Mouse (Mus musculus): ENCODE data around the gene Stum.
"Not testable (repeated sequence)": the region's sequence is repeated elsewhere in the genome, so short reads cannot be mapped to it uniquely, and the experiment has no call there.

The Stum gene

DNA sequence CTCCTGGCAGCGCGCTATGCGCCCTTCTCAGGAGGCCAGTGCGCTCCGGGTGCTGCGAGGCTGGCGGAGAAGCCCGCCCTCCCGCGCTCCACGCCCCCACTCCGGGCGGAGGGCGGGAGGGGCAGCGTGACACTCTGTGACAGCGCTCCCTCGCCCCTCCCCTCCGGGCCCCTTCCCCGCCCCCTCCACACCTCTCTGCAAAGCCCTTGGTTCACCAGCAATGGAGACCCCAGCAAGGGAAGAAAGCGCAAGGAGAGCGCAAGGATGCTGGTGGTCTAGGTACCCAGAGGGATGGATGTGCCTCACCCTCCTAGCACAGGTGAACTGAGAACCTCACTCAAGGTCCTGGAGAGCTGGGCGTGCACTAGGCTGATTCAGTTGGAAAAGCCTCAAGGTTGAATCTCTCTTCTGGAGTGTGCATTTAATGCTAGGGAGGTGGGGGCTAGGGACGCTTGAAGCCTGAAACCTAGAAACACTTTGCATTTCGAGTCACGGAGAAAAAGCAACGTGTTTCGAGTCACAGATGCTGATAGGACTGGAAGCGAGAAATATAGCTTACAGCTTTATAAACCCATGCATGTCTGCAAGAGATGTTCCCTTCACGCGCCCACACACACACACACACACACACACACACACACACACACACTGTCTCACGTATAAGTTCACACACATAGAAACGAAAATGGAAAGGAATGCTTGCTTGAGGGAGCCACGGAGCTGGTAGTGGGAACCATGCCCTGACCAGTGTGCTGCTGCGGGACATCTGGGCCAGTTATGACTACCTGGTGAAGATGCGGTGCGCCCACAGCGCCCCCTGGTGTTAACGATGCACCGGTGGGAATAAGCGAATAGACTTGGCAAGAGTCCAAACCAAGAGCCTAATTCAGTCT, at the start of gene Stum:
Gene Stum (minus strand): TSS at position 106 of the 893 bp plus-strand sequence.
- peak; percentile 72 to 79 for DNase-seq (ENCODE audit: low spot score in 2 of 2)

DNA sequence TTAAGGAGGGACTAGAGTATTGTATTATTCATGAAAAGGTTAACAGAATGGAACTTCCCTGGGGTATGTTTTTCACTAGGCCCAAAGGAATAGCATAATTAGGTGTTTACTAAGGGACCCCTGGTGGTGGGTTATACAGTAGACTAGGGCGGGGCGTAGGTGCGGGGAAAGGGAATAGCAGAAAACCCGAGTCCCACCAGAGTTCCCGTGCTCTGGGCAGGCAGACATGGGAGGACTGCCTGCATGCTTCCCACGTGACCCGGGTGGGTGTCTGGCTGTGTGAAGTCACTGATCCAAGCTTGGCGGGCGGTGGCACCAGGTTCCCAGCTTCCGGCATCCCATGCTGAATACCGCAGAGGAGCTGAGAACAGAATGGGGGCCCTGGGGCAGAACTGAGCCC, 49.4 kb upstream of the Stum start:
- no peak for DNase-seq (ENCODE audit: low spot score in 2 of 2)

DNA sequence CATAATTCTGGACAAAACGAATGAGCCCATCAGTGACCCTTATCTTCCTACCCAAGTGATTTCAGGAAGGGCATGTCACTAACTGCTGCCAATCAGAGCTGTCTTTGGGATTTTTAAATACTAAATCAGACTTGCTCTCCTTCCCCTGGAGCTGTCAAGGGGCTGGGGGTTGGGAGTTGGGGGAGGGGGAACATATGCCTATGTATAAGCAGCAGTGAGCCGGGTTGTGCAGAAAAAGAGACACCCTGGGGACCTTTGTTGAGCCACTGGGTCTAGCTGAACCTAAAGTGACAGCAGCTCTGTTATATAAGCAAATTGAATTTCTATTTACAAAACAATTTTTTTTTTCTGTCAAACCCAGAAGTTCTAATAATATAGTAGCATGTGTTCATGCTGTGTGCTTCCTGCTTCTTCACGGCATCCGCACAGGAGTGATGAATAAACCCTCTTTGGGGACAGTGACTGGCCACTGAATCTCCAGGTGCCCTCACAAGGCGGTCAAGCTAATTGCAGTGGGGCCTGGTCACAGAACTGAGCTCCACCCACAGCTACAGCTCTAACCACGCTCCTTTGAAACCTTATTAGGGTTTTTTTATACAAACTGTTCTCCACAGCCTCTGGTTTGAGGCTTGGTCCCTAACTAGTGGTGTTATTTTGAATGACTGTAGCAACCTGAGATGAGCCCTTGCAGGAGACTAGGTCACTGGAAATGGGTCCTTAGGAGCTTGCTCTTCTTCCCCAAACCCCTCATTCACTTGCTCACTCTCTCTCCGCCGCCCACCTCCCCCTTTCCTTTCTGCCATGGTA, 47.4 kb upstream of the Stum start:
- no peak for DNase-seq (ENCODE audit: low spot score in 2 of 2)

DNA sequence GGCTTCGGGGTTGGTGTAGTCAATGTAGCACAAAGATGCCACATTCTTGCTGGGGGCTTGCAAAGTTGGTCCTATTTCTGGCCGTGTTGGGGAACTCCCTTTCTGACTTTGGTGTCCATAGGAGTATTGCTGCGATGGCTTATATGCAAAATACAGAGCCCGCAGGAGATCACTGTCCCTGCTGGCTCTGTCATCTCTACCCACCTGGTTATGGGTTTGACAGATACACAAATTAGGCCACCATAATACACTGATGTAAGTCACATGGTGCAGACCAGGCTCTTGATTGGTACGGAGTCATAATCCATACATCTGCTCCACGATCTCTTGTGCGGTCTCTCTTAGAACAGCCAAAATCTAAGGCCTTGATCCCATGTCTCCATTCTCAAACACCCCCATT, 46.5 kb upstream of the Stum start:
- DNase-seq (ENCODE audit: low spot score in 2 of 2): no peak

DNA sequence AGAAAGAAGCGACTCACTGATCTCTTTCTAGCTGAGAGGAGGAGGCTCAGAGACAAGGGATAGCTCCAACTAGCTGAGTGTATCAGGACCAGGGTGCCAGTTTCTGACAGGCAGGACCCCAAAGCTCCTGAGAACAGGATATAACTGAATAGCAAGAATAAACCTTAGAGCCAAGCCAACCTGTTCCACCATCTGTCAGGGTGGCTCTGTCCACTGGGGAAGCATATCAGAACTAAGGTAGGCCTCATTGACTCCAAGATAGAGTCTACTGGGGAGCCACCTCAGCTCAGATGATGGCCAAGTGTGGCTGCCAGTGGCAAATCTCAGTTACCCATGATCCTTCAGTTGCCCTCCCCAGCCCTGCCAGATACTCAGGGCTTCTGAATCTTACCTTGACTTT, 42.0 kb upstream of the Stum start:
- no peak for DNase-seq (ENCODE audit: low spot score in 2 of 2)

DNA sequence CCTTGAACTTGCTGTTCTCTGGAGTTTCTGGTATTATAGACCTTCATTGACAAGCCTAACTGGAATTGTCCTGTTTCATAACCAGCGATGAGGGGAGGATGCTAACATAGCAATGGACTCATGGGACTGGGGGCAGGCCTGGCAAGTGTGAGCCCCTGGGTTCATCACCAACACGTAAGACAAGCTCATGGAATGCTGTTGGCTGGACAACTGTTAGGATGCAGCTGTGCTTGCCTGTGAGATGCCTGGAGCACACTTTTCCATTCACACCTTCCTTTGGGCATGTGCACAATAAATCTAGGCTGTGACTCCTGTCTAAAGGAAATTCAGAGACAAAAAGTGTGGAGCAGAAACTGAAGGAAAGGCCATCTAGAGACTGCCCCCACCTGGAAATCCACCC, 40.0 kb upstream of the Stum start:
- no peak for DNase-seq (ENCODE audit: low spot score in 2 of 2)

DNA sequence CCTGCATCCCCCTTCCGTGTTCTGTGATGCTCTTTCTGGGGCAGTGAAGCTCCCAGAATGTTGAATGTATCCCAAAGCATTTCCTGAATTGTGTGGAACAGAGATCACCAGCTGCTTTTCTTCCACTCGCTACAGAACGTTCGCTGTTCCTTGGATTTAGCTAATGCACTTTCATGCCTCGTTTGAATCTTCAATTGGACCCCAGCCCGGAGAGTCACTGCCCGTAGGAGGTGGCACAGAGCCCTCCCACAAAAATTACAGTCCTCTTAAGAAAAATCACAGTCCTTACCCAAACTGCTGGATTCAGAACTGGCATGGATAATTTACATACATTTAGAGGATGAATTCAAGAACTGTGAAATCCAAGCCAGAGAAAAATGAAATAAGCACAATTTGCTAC, 36.9 kb upstream of the Stum start:
- DNase-seq (ENCODE audit: low spot score in 2 of 2): peak; percentile 77 to 83

DNA sequence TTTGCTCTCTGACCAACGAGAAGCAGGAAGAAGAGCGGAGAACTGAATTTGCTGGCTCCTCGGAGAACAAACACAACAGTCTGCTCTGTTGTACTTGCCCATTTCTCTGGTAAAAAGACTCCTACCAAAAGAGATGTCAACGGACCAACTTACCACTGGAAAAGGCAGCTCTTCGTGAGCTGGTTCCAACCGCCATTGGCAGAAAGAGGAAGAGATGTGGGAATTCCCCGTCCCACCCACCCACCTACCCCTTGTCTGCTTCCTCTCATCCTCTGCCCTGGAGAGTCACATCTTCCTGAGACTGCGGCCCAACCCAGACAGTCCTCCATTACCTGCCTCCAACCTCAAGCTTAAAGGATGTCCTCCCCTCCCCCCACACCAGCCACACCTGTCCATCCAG, 36.2 kb upstream of the Stum start:
- DNase-seq (ENCODE audit: low spot score in 2 of 2): no peak

DNA sequence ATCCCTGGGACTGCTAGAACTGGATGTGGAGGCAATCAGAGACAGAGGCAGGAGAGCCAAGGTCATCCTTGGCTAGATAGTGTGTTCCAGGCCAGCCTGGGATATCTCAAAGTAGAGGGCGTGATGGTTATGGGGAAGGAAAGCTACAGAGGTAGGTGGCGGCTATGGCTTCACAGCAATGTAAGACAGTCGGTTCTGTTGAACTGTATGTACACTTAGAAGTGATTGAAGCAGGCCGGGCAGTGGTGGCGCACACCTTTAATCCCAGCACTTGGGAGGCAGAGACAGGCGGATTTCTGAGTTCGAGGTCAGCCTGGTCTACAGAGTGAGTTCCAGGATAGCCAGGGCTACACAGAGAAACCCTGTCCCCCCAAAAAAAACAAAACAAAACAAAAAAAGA, 35.6 kb upstream of the Stum start:
- not testable (repeated sequence) for DNase-seq (ENCODE audit: low spot score in 2 of 2)

DNA sequence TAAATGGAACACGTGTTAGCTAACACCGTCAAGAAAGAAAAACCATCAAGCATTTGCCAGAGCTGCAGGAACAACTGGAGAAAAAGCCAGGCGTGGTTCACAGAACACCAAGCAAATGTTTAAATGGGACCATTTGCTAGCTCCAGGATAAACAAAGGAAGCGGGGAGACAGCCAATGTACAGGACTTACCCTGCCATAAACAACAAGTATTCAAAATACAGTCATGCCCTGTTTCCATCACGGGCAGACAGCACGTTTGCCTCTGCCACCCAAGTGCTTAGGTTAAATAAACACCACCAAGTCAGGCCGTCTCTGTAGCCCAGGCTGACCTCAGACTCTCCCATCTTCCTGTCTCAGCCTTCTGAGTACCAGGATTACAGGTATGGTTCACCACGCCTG, 35.1 kb upstream of the Stum start:
- DNase-seq (ENCODE audit: low spot score in 2 of 2): no peak

DNA sequence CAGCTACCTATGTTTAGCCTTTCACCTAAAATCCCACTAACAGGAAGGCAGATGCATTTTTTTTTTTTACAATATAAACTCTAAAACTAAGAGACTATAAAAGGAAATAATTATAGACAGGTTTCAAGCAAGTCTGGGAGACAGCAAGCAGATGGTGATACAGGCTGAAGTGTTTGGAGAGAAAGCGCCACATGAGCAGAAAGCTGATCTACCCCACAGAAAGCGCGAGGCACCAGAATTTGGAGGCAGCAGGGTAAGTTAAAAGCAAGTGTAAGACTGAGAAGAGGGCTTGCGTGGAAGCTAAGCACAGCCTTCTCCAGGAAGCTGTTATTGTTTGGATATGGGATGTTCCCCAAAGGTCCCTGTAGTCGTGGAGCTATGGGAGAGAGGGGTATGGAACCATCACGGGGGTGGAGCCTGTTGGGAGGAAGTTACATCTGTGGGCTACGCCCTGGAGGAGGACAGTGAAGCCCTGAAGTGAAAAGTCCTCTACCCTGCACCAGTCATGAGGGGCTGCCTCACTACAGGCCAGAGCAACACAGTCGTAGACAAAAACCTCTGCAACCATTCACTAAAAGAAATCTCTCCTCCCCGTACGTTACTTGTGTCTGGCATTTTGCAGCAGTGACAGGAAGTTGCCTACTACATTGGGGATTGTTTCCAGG, 34.2 kb upstream of the Stum start:
- no peak for DNase-seq (ENCODE audit: low spot score in 2 of 2)

DNA sequence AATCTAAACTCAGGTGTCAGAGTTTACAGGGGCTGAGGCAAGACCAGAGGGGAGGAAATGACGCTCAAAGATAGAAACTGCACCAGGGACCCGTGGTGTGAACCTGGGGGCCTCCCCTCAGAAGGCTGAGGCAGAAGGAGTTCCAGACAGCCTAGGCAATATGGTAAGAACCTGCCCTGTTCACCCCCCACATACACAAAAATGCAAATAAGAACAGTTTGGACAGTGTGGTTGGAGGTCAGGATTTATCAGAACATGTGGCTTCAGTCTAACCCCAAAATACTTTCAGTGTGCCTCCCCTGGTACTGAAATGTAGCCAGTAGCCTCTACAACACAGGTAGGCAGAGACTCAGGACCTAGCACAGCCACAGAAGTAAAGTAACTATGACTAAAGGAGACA, 30.8 kb upstream of the Stum start:
- no peak for DNase-seq (ENCODE audit: low spot score in 2 of 2)

DNA sequence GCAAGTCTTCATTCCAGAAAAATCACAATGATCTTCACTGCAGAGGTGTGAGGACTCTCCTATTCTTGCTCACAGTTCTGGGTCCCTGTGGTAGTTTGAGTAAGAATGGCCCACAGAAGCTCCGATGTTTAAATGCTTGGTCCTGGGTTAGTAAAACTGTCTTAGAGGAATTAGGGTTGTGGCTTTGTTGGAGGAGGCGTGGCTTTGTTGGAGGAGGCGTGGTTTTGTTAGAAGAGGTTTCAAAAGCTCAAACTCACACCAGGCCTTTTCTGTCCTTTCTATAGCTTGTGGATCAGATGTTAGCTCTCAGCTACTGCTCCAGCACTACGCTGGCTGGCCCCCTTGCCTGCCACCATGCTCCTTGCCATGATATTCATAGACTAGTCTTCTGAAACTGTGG, 27.6 kb upstream of the Stum start:
- DNase-seq (ENCODE audit: low spot score in 2 of 2): no peak

DNA sequence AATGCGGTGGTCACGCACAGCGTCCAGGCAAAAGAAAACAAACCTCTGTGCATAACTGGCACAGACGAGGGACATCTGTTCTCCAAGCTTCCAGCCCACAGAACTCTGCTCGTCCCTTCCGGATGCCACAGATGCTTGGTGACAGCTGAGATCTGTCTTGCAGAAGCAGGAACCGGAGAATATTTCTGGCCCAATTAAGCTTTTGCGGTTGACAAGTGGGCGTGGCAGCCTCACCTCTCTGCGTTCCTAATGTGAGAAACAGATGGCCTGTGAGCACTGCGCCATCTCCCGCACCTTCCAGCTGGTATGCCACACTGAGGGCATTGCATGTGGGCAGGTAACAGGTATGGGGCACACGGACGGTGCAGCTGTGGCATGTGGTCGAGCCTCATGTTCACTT, 27.1 kb upstream of the Stum start:
- peak; percentile 79 to 80 for DNase-seq (ENCODE audit: low spot score in 2 of 2)

DNA sequence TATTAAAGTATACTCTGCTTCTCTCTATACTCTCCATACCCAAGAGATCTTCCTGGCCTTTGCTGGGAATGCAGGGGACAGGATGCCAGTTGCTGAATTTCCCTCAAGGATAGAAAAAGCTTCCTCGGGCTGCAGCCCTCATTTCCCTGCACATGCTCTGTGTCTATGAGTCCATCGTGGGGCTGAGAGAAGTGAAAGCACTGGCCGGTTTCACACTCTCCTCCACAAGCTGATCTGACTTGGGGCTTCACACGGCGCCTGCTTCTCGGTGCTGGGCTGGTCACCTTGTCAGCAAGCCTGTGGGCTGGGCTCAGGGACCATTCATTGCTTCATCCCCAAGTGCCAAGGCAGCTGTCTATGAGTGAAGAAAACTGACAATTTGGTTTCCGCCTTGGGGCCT, 25.4 kb upstream of the Stum start:
- DNase-seq (ENCODE audit: low spot score in 2 of 2): no peak

DNA sequence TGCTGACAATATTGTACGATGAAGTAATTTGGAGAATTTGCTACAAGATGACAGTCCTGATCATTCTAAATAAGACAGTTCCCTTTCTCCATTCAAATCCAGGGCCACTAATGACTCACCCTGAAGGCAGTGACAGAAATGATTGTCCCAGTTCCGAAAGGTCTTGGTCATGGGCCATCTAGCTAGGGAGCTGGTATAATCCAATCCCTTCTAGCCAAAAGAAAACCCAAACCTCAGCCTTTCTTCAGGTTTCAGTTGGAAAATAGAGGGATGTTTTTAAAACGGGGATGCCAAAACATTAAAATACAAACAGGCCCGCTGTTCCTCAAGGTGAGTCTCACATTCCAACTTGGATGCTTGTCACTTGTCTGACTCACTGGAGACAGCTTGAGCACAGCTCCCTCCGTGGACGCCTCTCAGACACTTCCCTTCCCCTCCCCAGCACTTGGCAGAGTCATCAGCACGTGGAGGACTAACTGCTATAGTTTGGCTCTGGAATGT, 24.0 kb upstream of the Stum start:
- peak; percentile 69 to 74 for DNase-seq (ENCODE audit: low spot score in 2 of 2)

DNA sequence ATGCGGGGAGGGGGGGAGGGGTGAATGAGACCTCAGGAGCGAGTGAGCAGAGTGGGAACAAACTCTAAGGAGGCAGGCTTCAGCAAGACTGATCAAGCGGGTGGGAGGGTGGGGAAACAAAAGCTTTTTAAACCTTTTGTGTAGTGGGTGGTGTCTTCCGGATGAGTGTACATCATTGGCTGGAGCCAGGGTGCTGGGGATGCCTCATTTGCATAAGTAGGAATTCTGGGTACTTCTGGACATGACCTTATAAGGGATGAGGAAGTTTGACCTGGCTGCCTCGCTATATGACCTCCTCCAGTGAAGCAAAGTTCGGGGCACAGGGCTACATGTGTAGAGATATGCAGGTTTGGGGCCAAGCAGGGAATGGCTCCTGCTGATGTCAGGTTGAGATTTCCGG, 23.0 kb upstream of the Stum start:
- no peak for DNase-seq (ENCODE audit: low spot score in 2 of 2)

DNA sequence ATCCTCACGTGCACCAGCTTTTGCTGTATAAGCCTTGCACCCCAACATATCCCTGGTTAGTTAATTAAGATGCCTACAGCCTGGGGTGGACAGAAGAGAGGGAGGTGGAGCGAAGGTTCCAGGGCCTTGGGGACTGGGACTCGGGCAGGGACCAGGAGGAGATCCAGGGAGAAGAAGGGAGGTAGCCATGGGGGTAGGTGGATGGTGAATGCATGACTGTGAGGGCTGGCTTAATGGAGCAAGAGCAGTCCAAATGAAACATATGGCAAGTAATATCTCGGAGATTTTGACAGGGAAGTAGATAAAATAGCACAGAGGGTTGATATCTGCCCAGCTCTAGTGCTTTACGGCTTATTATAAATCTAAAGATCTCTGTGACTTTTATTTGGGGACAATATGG, 21.6 kb upstream of the Stum start:
- DNase-seq (ENCODE audit: low spot score in 2 of 2): no peak

DNA sequence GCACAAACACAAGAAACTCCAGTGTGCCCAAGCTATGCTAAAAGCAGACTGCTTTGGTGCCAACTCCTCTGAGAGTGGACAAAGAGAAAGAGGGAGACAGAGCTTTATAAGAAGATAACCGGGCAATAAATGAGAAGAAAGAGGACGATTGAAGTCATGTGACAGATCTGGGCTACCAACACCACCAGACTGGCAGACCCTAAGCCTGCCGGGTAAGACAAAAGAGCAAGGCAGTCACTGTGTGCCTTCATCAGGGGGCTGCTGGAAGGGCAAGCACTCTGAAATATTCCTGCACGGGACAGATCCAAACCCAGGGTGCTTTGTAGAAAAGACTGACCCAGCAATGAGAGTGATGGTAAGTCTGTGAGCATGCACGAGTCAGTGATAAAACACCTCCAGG, 20.2 kb upstream of the Stum start:
- no peak for DNase-seq (ENCODE audit: low spot score in 2 of 2)

DNA sequence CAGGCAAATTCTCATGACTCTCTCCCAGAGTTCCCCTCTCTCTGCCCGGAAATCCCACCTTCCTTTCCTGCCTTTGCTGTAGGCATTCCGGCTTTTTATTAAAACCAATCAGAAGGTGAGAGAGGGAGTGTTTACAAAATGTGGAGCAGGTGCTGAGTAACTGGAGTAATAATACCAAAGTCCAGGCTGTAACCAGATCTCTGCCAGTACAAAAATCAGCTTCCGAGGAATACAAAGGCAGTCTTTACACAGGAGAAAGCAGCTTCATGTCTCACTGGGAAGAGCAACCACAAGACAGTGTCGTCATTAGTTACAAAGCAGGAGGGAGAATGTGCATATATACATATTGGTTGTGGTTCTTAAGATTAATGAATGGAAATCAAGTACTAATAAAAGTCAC, 19.3 kb upstream of the Stum start:
- DNase-seq (ENCODE audit: low spot score in 2 of 2): no peak

DNA sequence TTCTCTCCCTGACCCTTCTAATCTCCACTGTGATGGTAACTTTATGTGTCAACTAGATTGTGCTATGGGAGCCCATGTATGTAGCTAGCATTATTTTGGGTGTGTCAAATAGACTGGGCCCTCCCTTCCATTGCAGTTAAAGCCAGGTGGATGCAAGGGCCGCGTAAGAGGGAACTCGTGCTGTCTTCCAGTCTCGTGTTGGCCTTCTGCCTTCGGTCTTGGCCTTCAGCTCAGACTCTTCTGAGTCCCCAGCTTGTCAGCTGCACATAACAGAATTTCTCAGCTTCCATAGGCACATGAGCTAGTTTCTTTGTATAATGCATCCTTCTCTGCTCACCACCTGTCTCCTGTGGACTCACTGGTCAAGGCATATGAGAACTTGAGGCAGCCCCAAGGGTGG, 17.3 kb upstream of the Stum start:
- no peak for DNase-seq (ENCODE audit: low spot score in 2 of 2)

DNA sequence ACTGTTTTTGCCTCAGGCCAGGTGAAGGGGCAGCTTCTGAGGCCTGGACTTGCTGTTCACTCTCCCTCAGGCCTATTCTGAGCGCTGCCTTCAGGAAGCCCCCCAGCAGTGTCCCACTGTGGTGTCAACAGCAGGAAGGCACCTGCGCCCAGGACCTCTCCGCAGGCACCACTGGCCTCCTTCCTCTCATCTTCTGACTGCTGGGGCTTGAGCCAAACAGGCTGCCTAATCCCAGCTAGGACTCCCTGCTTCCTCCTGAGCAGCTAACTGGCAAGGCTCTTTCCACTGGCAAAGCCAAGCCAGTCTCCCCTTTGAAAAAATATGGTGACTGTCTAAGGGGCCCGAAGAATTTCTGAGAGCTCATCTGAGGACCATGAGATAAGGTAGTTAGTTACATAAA, 16.9 kb upstream of the Stum start:
- no peak for DNase-seq (ENCODE audit: low spot score in 2 of 2)

Measured in right cerebral cortex, adult 2 months (tissue).